Mouse (Mus musculus) hematopoietic multipotent progenitor cell, adult 10-12 weeks (in vitro differentiated cells): ENCODE results near the gene Olfr328. TPM values are rescaled to one million over a fixed set of nuclear protein-coding genes. Genes with fewer than 3 reads are reported as not detected.

Source experiments
- polyA plus RNA-seq: library from polyadenylated mRNA; stranded (reverse); fragments of >175 nt; gene quantifications from 2 replicates; pipeline ENCODE4 v1.2.3, GENCODE M21; 2012; ENCODE audit warnings: low replicate concordance

Olfr328 gene
- not detected in 2 replicates for polyA plus RNA-seq

DNA sequence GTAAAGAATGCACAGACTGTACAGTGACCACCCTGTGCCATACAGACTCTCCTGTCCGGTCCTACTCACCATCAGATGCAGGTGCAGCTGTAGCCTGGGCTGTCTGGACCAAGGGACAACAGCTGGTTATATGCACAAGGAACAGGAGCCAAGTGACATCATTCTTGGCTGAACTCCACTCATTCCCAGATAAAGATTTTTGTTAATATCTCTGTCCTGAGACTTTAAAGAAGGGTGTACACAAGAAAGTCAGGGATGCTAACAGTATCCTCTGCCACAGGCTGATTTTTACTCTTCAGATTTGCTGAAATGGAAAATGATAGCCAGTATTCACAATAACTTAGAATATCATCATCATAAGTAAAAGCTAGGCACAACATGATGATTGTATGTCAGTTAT is at the start of gene Olfr328:
Gene Olfr328, minus strand, starts transcription at position 101 of the 400 bp plus-strand sequence.

DNA sequence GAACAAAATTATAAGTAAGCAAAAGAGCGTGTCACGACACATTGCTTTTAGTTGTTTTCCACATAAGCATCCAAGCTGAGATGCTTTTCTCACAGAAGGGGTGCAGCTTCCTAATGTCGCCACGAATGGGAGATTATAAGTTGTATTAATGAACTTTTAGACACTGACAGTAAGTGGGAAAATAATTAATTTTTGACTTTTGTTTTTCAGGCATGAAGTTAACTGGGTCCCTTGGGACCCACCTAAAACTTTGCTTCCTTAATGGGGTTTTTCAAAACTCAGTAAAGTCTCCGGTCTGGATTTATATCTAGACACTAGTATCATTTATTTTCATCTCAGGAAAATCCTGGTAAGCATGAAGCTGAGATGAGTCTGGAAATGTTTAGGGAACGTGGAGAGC is 39.4 kb upstream of the Olfr328 start, which contains the start of gene Olfr324:
Gene Olfr324, plus strand, starts transcription at position 301 of the 400 bp plus-strand sequence.

DNA sequence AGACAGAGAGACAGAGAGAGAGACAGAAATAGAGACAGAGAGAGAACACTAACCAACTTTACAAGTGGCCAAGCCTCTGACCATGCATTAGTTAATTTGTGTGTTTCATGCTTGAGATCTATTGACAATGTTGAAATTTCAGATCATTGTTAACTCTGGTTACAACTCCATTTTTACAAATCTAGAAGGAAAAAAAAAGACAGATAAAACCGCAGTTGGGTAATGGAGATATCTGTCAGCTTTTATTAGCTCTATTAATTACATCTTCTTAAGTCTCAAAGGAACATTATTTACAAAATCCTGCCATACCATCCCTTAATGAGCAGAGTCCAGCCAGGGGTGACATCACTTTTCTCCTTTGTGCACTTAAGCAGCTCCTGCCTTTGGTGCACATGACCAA is 22.0 kb upstream of the Olfr328 start, which contains the start of gene Olfr325:
Gene Olfr325, plus strand, starts transcription at position 301 of the 400 bp plus-strand sequence.

DNA sequence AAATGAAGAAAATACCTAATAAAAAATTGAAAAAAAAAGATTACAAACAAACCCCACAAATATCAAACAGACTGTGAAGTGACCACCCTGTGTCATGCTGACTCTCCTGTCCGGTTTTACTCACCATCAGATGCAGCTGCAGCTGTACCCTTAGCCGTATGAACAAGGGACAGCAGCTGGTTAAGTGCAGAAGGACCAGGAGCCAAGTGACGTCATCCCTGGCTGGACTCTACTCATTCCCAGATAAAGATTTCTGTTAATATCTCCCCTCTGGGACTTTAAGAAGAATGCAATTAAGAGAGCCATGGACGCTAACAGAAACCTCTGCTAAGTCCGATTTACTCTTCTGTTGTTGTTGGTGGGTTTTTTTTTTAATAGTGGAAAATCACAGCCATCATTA is 15.0 kb upstream of the Olfr328 start, which contains the start of gene Olfr224:
Gene Olfr224, minus strand, starts transcription at position 149 of the 400 bp plus-strand sequence.

DNA sequence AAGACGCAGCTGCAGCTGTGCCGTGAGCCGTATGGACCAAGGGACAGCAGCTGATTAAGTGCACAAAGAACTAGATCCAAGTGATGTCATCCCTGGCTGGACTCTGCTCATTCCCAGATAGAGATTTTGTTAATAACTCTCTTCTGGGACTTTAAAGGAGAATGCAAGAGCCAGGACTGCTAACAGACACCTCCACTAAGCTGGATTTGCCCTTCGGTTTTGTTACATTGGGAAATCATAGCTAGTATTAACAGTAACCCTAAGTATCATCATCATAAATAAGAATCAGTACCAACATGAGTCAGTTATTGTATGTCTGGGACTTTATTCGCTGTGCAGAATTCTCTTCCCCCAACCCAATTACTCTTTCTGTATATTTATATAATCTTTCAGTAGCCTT is 9.1 kb downstream of the Olfr328 start, which contains the start of gene Olfr329-ps:
Gene Olfr329-ps, minus strand, starts transcription at position 101 of the 400 bp plus-strand sequence.

DNA sequence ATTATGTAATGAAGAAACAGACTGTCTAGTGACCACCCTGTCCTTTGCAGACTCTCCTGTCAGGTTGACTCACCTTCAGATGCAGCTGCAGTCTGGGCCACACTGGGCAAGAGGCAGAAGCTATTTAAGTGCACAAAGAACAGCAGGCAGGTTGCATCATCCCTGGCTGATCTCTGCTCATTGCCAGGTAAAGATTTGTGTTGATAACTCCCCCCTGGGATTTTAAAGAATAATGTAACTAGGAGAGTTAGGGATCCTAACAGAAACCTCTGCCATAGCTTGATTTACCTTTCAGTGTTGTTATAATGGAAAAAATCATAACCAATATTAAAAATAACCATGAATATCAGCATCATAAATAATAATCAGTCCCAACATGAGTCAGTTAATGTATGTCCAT is 20.7 kb downstream of the Olfr328 start, which contains the start of gene Olfr330:
Gene Olfr330, minus strand, starts transcription at position 101 of the 400 bp plus-strand sequence.

DNA sequence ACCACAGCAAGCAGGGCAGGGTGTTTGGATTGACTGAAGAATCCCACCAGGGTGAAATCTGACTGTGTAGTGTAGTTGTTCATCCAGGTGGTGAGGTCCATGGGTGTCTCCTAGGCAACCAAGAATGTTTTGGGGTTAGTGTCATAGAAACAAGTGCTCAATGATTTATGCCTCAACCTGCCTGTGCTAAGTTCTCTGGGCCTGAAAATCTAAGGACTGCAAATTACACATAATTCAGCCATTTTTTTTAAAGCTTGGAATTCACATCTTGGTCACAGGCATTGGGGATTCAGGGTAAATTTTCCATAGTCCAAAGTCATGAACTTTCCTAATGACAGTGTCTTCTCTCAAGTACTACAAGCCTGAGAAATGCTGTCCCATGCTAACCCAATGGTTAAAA is 53.0 kb downstream of the Olfr328 start, which contains the start of gene Olfr331:
Gene Olfr331, minus strand, starts transcription at position 101 of the 400 bp plus-strand sequence.

Other genes starting within 250 kb of the Olfr328 start
- 9.7 and 23.0 TPM in 2 replicates for gene Zfp692, start 248.6 kb downstream of the Olfr328 start, polyA plus RNA-seq
- 9.4 and 11.8 TPM in 2 replicates for gene Zfp672, start 225.3 kb downstream of the Olfr328 start, polyA plus RNA-seq
- 18.6 and 31.9 TPM in 2 replicates for gene Sh3bp5l, start 224.9 kb downstream of the Olfr328 start, polyA plus RNA-seq
- not detected in 2 replicates for gene Lypd8, start 176.6 kb downstream of the Olfr328 start, polyA plus RNA-seq
- not detected in 2 replicates for gene 1810065E05Rik, start 134.5 kb downstream of the Olfr328 start, polyA plus RNA-seq
- gene Gm12253, start 123.1 kb downstream of the Olfr328 start, polyA plus RNA-seq, result not detected in 2 replicates
- gene Lypd9, start 102.7 kb downstream of the Olfr328 start, polyA plus RNA-seq, result not detected in 2 replicates
- gene Olfr30, start 93.4 kb downstream of the Olfr328 start, polyA plus RNA-seq, result not detected in 2 replicates
- gene Olfr332, start 63.1 kb downstream of the Olfr328 start, polyA plus RNA-seq, result not detected in 2 replicates
- not detected in 2 replicates for gene Olfr331, start 53.1 kb downstream of the Olfr328 start, polyA plus RNA-seq
- not detected in 2 replicates for gene Olfr330, start 20.8 kb downstream of the Olfr328 start, polyA plus RNA-seq
- gene Olfr329-ps, start 9.2 kb downstream of the Olfr328 start, polyA plus RNA-seq, result not detected in 2 replicates
- gene Olfr224, start 14.9 kb upstream of the Olfr328 start, polyA plus RNA-seq, result not detected in 2 replicates
- not detected in 2 replicates for gene Olfr325, start 22.1 kb upstream of the Olfr328 start, polyA plus RNA-seq
- gene Olfr324, start 39.5 kb upstream of the Olfr328 start, polyA plus RNA-seq, result not detected in 2 replicates
- not detected in 2 replicates for gene 2210407C18Rik, start 60.4 kb upstream of the Olfr328 start, polyA plus RNA-seq
- gene Olfr323, start 74.9 kb upstream of the Olfr328 start, polyA plus RNA-seq, result 0.18 TPM in 1 of 2 replicates, not detected in the other
- gene Trim58, start 84.8 kb upstream of the Olfr328 start, polyA plus RNA-seq, result 0.15 and 5.6 TPM in 2 replicates
- gene Olfr322, start 103.1 kb upstream of the Olfr328 start, polyA plus RNA-seq, result 0.03 TPM in 1 of 2 replicates, not detected in the other
- gene Olfr320, start 125.5 kb upstream of the Olfr328 start, polyA plus RNA-seq, result not detected in 2 replicates
- gene Olfr319, start 143.5 kb upstream of the Olfr328 start, polyA plus RNA-seq, result not detected in 2 replicates
- not detected in 2 replicates for gene Olfr318, start 168.4 kb upstream of the Olfr328 start, polyA plus RNA-seq
- gene Olfr317, start 183.6 kb upstream of the Olfr328 start, polyA plus RNA-seq, result not detected in 2 replicates
- gene Olfr316, start 197.1 kb upstream of the Olfr328 start, polyA plus RNA-seq, result 0.12 TPM in 1 of 2 replicates, not detected in the other
- not detected in 2 replicates for gene Olfr315, start 217.6 kb upstream of the Olfr328 start, polyA plus RNA-seq
- gene Olfr314, start 227.3 kb upstream of the Olfr328 start, polyA plus RNA-seq, result not detected in 2 replicates
- gene Fam183b, start 246.3 kb upstream of the Olfr328 start, polyA plus RNA-seq, result not detected in 2 replicates